16 mouse cellular contexts compared by ENCODE assay signal in the genomic region with DNA sequence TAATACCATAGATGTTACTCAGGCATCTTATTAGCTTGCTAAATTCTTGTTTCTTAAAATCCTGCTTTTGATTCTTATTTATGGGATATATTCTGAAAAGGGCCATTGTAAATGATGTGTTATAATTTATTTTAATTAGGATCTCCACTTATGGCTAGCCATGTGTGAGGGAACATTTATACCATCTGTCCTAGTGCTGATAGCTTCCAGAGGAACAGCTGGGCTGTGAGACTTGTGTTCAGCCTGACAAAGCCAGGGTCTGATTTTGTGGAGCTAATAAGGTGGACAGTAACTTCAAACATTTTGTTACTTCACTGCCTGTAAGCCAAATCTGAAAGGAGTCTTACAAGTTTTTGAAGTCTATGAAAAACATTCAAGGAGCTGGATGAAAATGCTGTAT.
"Had no signal": no experiment of that assay in that cellular context is flagged by ENCODE, and none has a peak within 500 bp of the region (broad histone marks: within the 10 kb centered on the region; RNA-seq: fewer than 3 reads in every experiment).

No protein-coding gene starts in this region.

- H3K4me2 ChIP-seq: liver, embryonic 13.5 days; midbrain, embryonic 11.5 days; stomach, embryonic 15.5 days had no signal

- H3K9ac ChIP-seq: liver, embryonic 13.5 days; stomach, embryonic 15.5 days had no signal

- H3K4me3 ChIP-seq: left cerebral cortex, adult 2 months; liver, embryonic 13.5 days; stomach, embryonic 15.5 days had no signal

- H3K27me3 ChIP-seq: liver, embryonic 13.5 days; stomach, embryonic 15.5 days had no signal

- H3K4me1 ChIP-seq: stomach, embryonic 15.5 days had no signal

- H3K36me3 ChIP-seq: liver, embryonic 13.5 days; stomach, embryonic 15.5 days had no signal

- H3K9me3 ChIP-seq: liver, embryonic 13.5 days; stomach, embryonic 15.5 days had no signal

- DNase-seq: kidney, adult 2 months; kidney, postnatal 25 days; layer of hippocampus, postnatal 36 days; liver, embryonic 13.5 days; lung, adult 2 months; lung, postnatal 14 days; lung, postnatal 4 days; midbrain, embryonic 14.5 days; retina, postnatal 1 day; right cerebral cortex, postnatal 25 days; spleen, adult 18-20 months; thymus, postnatal 25 days had no signal

- H3K27ac ChIP-seq: kidney, postnatal 0 days; left cerebral cortex, adult 2 months; liver, embryonic 13.5 days; stomach, embryonic 15.5 days had no signal
